ENCODE assay signal across 8 mouse cellular contexts in genomic region chr15:28051104-28051625, GRCm38 (mm10). TPM values are rescaled to one million over a fixed set of nuclear protein-coding genes. Genes with fewer than 3 reads are reported as not detected.
A peak's percentile ranks its signal among the peaks of the same experiment; 100 is the strongest.
DNase-seq lines count a peak whose midpoint lies in the region; ATAC-seq and TF ChIP-seq lines count a peak whose summit lies in the region.

No protein-coding gene starts in this region.

- no peak for TF ChIP-seq POLR2A in liver, adult 2 months (IDR thresholded peaks at IDR 0.05; ENCODE audit: extremely low read depth, insufficient read depth, low read length)

- H3K9me3 ChIP-seq in embryonic facial prominence, embryonic 10.5 days: no peaks in the 10 kb centered on the region
- H3K9me3 ChIP-seq in kidney, embryonic 15.5 days (replicated peaks): no peaks in the 10 kb centered on the region
- no peaks in the 10 kb centered on the region for H3K9me3 ChIP-seq in intestine, embryonic 16.5 days (ENCODE audit: control insufficient read depth, low read length)

- no peak overlapping the region for H3K4me3 ChIP-seq in liver, adult 2 months (ENCODE audit: insufficient read depth, low read depth, low read length)
- H3K4me3 ChIP-seq in embryonic facial prominence, embryonic 10.5 days: peak overlapping the region; percentile 31
- H3K4me3 ChIP-seq in kidney, embryonic 15.5 days (replicated peaks): no peak overlapping the region
- H3K4me3 ChIP-seq in intestine, embryonic 16.5 days (ENCODE audit: low read length): no peak overlapping the region

- DNase-seq in liver, adult 2 months (ENCODE audit: extremely low read depth, low read depth, low spot score): no peak
- no peak for DNase-seq in liver
- DNase-seq in embryonic facial prominence, embryonic 10.5 days (ENCODE audit: low spot score): peak; percentile 69
- DNase-seq in heart, adult 8-10 months (ENCODE audit: low spot score): peak; percentile 50
- DNase-seq in mesoderm, embryonic 11.5 days (ENCODE audit: low read depth, low spot score): peak; percentile 60
- DNase-seq in yolk sac, embryonic 10.5 days (ENCODE audit: low spot score): peak; percentile 26

- no peak for ATAC-seq in kidney, embryonic 15.5 days (replicated peaks; ENCODE audit: low FRiP score)
- ATAC-seq in intestine, embryonic 16.5 days: no peak

- H3K4me1 ChIP-seq in liver, adult 2 months (ENCODE audit: control insufficient read depth, insufficient read depth, low read length): no peaks in the 10 kb centered on the region
- H3K4me1 ChIP-seq in embryonic facial prominence, embryonic 10.5 days: peaks cover 38% of the 10 kb centered on the region
- H3K4me1 ChIP-seq in kidney, embryonic 15.5 days: peaks cover 20% of the 10 kb centered on the region
- no peaks in the 10 kb centered on the region for H3K4me1 ChIP-seq in intestine, embryonic 16.5 days (ENCODE audit: control insufficient read depth, insufficient read depth, low read length)

- no peaks in the 10 kb centered on the region for H3K79me2 ChIP-seq in liver, adult 2 months (ENCODE audit: control insufficient read depth, insufficient read depth, low read length)

- 50% methylated on average over 18 of the region's 18 CpGs for WGBS in liver, adult 2 months
- WGBS in embryonic facial prominence, embryonic 10.5 days: 14% methylated on average over 18 of the region's 18 CpGs
- WGBS in kidney, embryonic 15.5 days: 31% methylated on average over 18 of the region's 18 CpGs
- whole genome bisulfite sequencing in intestine, embryonic 16.5 days: 56% methylated on average over 18 of the region's 18 CpGs

- TF ChIP-seq CTCF in liver, adult 2 months (IDR thresholded peaks at IDR 0.05; ENCODE audit: low read depth, low read length): no peak

- H3K9ac ChIP-seq in liver, adult 2 months (ENCODE audit: low read depth, low read length): peak overlapping the region; percentile 5; the same call in 1 of the 2 replicates
- H3K9ac ChIP-seq in kidney, embryonic 15.5 days: no peak overlapping the region
- no peak overlapping the region for H3K9ac ChIP-seq in intestine, embryonic 16.5 days (ENCODE audit: low read depth, low read length)

- peak overlapping the region; percentile 33 for H3K4me2 ChIP-seq in kidney, embryonic 15.5 days
- no peak overlapping the region for H3K4me2 ChIP-seq in intestine, embryonic 16.5 days (ENCODE audit: low read depth, low read length)

- no peaks in the 10 kb centered on the region for H3K36me3 ChIP-seq in liver, adult 2 months (ENCODE audit: control insufficient read depth, insufficient read depth, low read length)
- no peaks in the 10 kb centered on the region for H3K36me3 ChIP-seq in embryonic facial prominence, embryonic 10.5 days (replicated peaks)
- H3K36me3 ChIP-seq in kidney, embryonic 15.5 days: no peaks in the 10 kb centered on the region
- H3K36me3 ChIP-seq in intestine, embryonic 16.5 days (ENCODE audit: control insufficient read depth, insufficient read depth, low read length): no peaks in the 10 kb centered on the region

- 0 out of 2 replicates have a peak overlapping the region, but pooled peaks have one; percentile 50 for H3K27ac ChIP-seq in liver, adult 2 months (replicated peaks; ENCODE audit: insufficient read depth, low read depth, low read length)
- H3K27ac ChIP-seq in embryonic facial prominence, embryonic 10.5 days (replicated peaks): peak overlapping the region; percentile 87
- H3K27ac ChIP-seq in kidney, embryonic 15.5 days: no peak overlapping the region
- no peak overlapping the region for H3K27ac ChIP-seq in intestine, embryonic 16.5 days (ENCODE audit: low read length)

- no peaks in the 10 kb centered on the region for H3K27me3 ChIP-seq in liver, adult 2 months (ENCODE audit: control insufficient read depth, insufficient read depth, low read length)
- H3K27me3 ChIP-seq in embryonic facial prominence, embryonic 10.5 days (replicated peaks; ENCODE audit: low read depth, poor library complexity, severe bottlenecking): no peaks in the 10 kb centered on the region
- H3K27me3 ChIP-seq in kidney, embryonic 15.5 days: no peaks in the 10 kb centered on the region
- H3K27me3 ChIP-seq in intestine, embryonic 16.5 days (replicated peaks; ENCODE audit: control insufficient read depth, insufficient read depth, low read length): no peaks in the 10 kb centered on the region

RNA-seq across cellular contexts. Expression of gene Trio, which starts 25.5 kb away (rescaled TPM):
- 17.9 and 25.4 TPM in 2 replicates for total RNA-seq in liver, adult 2 months (2014; rRNA removed)
- polyA plus RNA-seq in liver, adult 2 months (2012; rRNA removed): 5.8 and 10.6 TPM in 2 replicates
- 24.8 and 28.8 TPM in 2 replicates for polyA plus RNA-seq in embryonic facial prominence, embryonic 10.5 days (2016; fragmentation: Nextera tagmentation; extraction: Ambion mirVana)
- 10 to 100 TPM; 35.3 to 42.6 (median 36.6) TPM for total RNA-seq in heart, adult 8-10 months (2022)
- 27.3 and 28.8 TPM in 2 replicates for polyA plus RNA-seq in kidney, embryonic 15.5 days (2015; fragmentation: Nextera tagmentation; extraction: Ambion mirVana)
- polyA plus RNA-seq in intestine, embryonic 16.5 days (2015; fragmentation: Nextera tagmentation; extraction: Ambion mirVana): 12.2 and 13.4 TPM in 2 replicates

Comparison
In these comparisons a context has a peak if more than half of its experiments do, and no peak if none do; other contexts are left out.
1. DNase-seq: peak in embryonic facial prominence, embryonic 10.5 days (single experiment), heart, adult 8-10 months (single experiment), mesoderm, embryonic 11.5 days (single experiment) and yolk sac, embryonic 10.5 days (single experiment); none in liver, adult 2 months (single experiment) and liver (single experiment).
2. H3K27ac ChIP-seq: peak in liver, adult 2 months (single experiment) and embryonic facial prominence, embryonic 10.5 days (single experiment); none in kidney, embryonic 15.5 days (single experiment) and intestine, embryonic 16.5 days (single experiment).